Mouse (Mus musculus) limb, embryonic 11.5 days (tissue): ENCODE results near the gene 3110021N24Rik. TPM values are rescaled to one million over a fixed set of nuclear protein-coding genes. Genes with fewer than 3 reads are reported as not detected.
A peak's percentile ranks its signal among the peaks of the same experiment; 100 is the strongest.
"Not testable (repeated sequence)": the region's sequence is repeated elsewhere in the genome, so short reads cannot be mapped to it uniquely, and the experiment has no call there.

Experiments used
- ATAC-seq: fragments of 200-750 bp; cut with Nextera tagmentation; 2 replicates; pipeline ENCODE4 v1.8.0; 2017; ENCODE audit warnings: low read depth; ENCODE audit not compliant: insufficient number of reproducible peaks, low FRiP score, low TSS enrichment
- DNase-seq: peaks from one replicate; pipeline ENCODE4 v3.0.0-alpha.2; 2015; ENCODE audit warnings: low spot score
- H3K27ac ChIP-seq: fragments of 300-500 bp; sonication (generic); replicated peaks from 2 replicates; pipeline ENCODE4 v1.5.1; 2014; ENCODE audit warnings: low read depth, mild to moderate bottlenecking, low read length
- H3K27me3 ChIP-seq: fragments of 300-500 bp; sonication (generic); 2 replicates; pipeline ENCODE4 v1.6.1; 2014; ENCODE audit warnings: mild to moderate bottlenecking, low read length, mixed read lengths; ENCODE audit not compliant: control insufficient read depth, insufficient read depth
- H3K36me3 ChIP-seq: fragments of 300-500 bp; sonication (generic); 2 replicates; pipeline ENCODE4 v1.6.1; 2014; ENCODE audit warnings: mild to moderate bottlenecking, low read length, moderate library complexity, mixed read lengths; ENCODE audit not compliant: control insufficient read depth, insufficient read depth
- H3K4me1 ChIP-seq: fragments of 300-500 bp; sonication (generic); 2 replicates; pipeline ENCODE4 v1.6.1; 2014; ENCODE audit warnings: low read length, mixed read lengths; ENCODE audit not compliant: control insufficient read depth, insufficient read depth
- H3K4me2 ChIP-seq: fragments of 300-500 bp; sonication (generic); 2 replicates; pipeline ENCODE4 v1.6.1; 2014; ENCODE audit warnings: low read depth, mild to moderate bottlenecking, moderate library complexity; ENCODE audit not compliant: severe bottlenecking
- H3K4me3 ChIP-seq: fragments of 300-500 bp; sonication (generic); 2 replicates; pipeline ENCODE4 v1.5.1; 2014; ENCODE audit warnings: low read depth, low read length
- H3K9ac ChIP-seq: fragments of 300-500 bp; sonication (generic); 2 replicates; pipeline ENCODE4 v1.6.1; 2014; ENCODE audit warnings: mild to moderate bottlenecking, low read length
- H3K9me3 ChIP-seq: fragments of 300-500 bp; sonication (generic); 2 replicates; pipeline ENCODE4 v1.6.1; 2016; ENCODE audit warnings: low read length; ENCODE audit not compliant: control insufficient read depth
- WGBS: fragments of 180-500 bp; shearing (Covaris S2); extraction: QIAGEN DNeasy Blood & Tissue Kit; methylation state at CpG from one replicate; pipeline ENCODE4 v1.1.7; 2014; 5-methylcytosine and 5-hydroxymethylcytosine counted together
- polyA plus RNA-seq: library from polyadenylated mRNA; unstranded; fragments of >200 nt; fragmentation: Nextera tagmentation; extraction: Ambion mirVana; gene quantifications from 2 replicates; pipeline ENCODE4 v1.2.1, GENCODE M21; 2014

3110021N24Rik gene
- polyA plus RNA-seq: 1.2 and 1.8 TPM in 2 replicates

- no peak for DNase-seq
- H3K9ac ChIP-seq: no peak within 1 kb of the TSS
- H3K27me3 ChIP-seq: no peaks in the 10 kb centered on the region
- no peak within 1 kb of the TSS for H3K4me3 ChIP-seq
- no peak within 1 kb of the TSS for H3K27ac ChIP-seq
- H3K4me2 ChIP-seq: no peak within 1 kb of the TSS
- no peaks in the 10 kb centered on the region for H3K4me1 ChIP-seq
- no peaks in the 10 kb centered on the region for H3K36me3 ChIP-seq
- WGBS: 90% methylated on average over 5 of the region's 5 CpGs
- H3K9me3 ChIP-seq: no peaks in the 10 kb centered on the region
- no peak for ATAC-seq
These were observed at the start of gene 3110021N24Rik for GRCm38 (mm10) chr4:108719349-108719748. 3110021N24Rik (plus strand) TSS chr4:108719649.

- Histone ChIP-seq H3K36me3 (no peaks in the 10 kb centered on the region), H3K9ac (no peak overlapping the region), H3K4me2 (no peak overlapping the region), H3K27ac (no peak overlapping the region), H3K4me3 (no peak overlapping the region), H3K27me3 (no peaks in the 10 kb centered on the region), H3K9me3 (no peaks in the 10 kb centered on the region), H3K4me1 (no peaks in the 10 kb centered on the region)
- ATAC-seq (no peak), DNase-seq (no peak)
- 74% methylated on average over 3 of the region's 3 CpGs for WGBS
These were observed 33.3 kb upstream of the 3110021N24Rik start for GRCm38 (mm10) chr4:108686156-108686555.

DNA sequence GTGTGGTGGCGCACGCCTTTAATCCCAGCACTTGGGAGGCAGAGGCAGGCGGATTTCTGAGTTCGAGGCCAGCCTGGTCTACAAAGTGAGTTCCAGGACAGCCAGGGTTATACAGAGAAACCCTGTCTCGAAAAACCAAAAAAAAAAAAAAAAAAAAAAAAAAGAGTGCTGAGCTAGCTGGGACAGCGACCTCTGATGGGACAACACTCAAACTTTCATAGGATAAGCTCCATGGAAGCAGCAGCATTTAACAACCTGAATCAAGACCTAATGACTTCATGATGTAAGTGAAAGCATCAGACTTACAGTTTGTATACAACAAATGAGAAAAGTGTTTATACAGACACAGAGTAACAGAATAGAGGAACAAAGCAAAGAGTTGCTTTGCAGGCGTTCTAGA, 32.4 kb upstream of the 3110021N24Rik start:
- not testable (repeated sequence) for DNase-seq, H3K4me1 ChIP-seq, H3K4me3 ChIP-seq, H3K9ac ChIP-seq, H3K27ac ChIP-seq, H3K4me2 ChIP-seq, H3K36me3 ChIP-seq, H3K27me3 ChIP-seq, ATAC-seq, H3K9me3 ChIP-seq
- WGBS: 93% methylated on average over 6 of the region's 7 CpGs

- WGBS: 88% methylated on average over 3 of the region's 3 CpGs
- H3K4me3 ChIP-seq: no peak overlapping the region
- no peaks in the 10 kb centered on the region for H3K27me3 ChIP-seq
- H3K36me3 ChIP-seq: no peaks in the 10 kb centered on the region
- H3K9me3 ChIP-seq: no peaks in the 10 kb centered on the region
- no peak for ATAC-seq
- no peak overlapping the region for H3K4me2 ChIP-seq
- no peak overlapping the region for H3K9ac ChIP-seq
- no peak overlapping the region for H3K27ac ChIP-seq
- no peaks in the 10 kb centered on the region for H3K4me1 ChIP-seq
- DNase-seq: no peak
These were observed 29.0 kb upstream of the 3110021N24Rik start for GRCm38 (mm10) chr4:108690479-108690878.

DNA sequence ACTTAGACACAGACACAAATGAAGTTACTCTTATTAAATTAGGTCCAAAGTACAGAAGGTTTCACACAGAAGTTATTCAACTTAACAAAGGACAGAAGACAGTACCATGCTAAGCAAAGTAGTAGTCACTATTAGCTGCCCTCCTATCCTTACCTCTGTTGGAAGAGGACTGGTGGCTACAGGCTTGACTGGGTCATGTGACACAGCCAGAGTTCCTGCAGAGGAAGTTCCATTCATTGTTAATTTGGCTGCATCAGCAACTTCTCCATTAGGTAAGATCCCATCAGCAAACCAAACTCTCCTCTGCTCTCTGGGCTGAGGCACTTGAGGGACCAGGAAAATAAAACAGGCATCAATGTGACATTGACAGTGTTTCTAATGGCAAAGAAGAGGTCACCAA, 28.0 kb upstream of the 3110021N24Rik start:
- Histone ChIP-seq H3K4me2 (no peak overlapping the region), H3K4me1 (no peaks in the 10 kb centered on the region), H3K4me3 (no peak overlapping the region), H3K9me3 (no peaks in the 10 kb centered on the region), H3K36me3 (no peaks in the 10 kb centered on the region), H3K27me3 (no peaks in the 10 kb centered on the region), H3K27ac (no peak overlapping the region), H3K9ac (no peak overlapping the region)
- ATAC-seq: no peak
- DNase-seq: no peak

DNA sequence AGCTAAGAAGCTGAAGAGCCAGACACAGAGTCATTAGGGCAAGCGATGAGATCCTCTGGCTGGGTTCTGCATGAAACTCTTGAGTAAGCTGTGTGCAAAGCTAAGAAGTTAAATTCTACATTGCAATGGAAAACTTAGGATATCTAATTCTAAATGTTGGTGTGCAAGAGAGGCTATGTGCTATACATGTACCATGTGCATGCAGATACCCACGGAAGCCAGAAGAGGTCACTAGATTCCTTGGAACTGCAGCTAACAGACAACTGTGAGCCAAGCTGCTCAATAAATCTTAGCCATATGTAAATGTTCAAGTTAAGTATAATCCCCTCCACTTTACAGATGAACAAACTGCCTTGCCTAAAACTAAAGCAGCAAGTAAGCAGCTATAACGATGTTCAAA, 22.5 kb upstream of the 3110021N24Rik start:
- H3K27me3 ChIP-seq: no peaks in the 10 kb centered on the region
- no peaks in the 10 kb centered on the region for H3K36me3 ChIP-seq
- H3K4me1 ChIP-seq: no peaks in the 10 kb centered on the region
- 53% methylated on average over 3 of the region's 3 CpGs for WGBS
- no peak for ATAC-seq
- H3K9ac ChIP-seq: no peak overlapping the region
- no peak overlapping the region for H3K4me3 ChIP-seq
- DNase-seq: peak; percentile 27
- H3K9me3 ChIP-seq: no peaks in the 10 kb centered on the region
- H3K27ac ChIP-seq: no peak overlapping the region
- H3K4me2 ChIP-seq: no peak overlapping the region

DNA sequence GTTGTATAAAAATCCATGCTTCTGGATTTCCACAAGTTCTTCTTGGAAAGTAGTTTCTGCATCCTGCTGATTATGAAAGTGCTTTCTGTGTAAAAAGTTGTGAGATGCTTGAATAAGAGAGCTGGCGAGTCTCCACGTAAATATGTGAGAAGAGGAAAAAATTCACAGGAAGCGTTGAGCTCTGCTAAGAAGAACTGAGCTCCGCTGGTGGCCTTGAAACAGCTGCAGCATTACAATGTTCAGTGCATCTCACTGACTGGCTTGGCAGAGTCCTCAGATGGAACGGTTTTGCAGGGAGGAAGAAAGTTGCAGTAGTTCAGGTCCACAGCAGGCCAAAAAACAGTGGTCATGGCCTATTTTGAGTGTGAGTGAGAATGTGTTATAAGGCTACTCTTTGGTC, 11.2 kb upstream of the 3110021N24Rik start:
- Histone ChIP-seq H3K27me3 (no peaks in the 10 kb centered on the region), H3K4me2 (no peak overlapping the region), H3K4me3 (no peak overlapping the region), H3K9ac (no peak overlapping the region), H3K4me1 (no peaks in the 10 kb centered on the region), H3K36me3 (no peaks in the 10 kb centered on the region), H3K9me3 (no peaks in the 10 kb centered on the region), H3K27ac (no peak overlapping the region)
- 88% methylated on average over 5 of the region's 5 CpGs for WGBS
- ATAC-seq: no peak
- no peak for DNase-seq

- no peak overlapping the region for H3K4me2 ChIP-seq
- H3K9ac ChIP-seq: no peak overlapping the region
- no peaks in the 10 kb centered on the region for H3K27me3 ChIP-seq
- H3K27ac ChIP-seq: no peak overlapping the region
- 87% methylated on average over 3 of the region's 3 CpGs for WGBS
- no peak overlapping the region for H3K4me3 ChIP-seq
- DNase-seq (no peak), ATAC-seq (no peak)
- H3K4me1 ChIP-seq: no peaks in the 10 kb centered on the region
- no peaks in the 10 kb centered on the region for H3K9me3 ChIP-seq
- H3K36me3 ChIP-seq: no peaks in the 10 kb centered on the region
These were observed 1.9 kb downstream of the 3110021N24Rik start for GRCm38 (mm10) chr4:108721245-108721784.

- no peak overlapping the region for H3K4me2 ChIP-seq
- H3K4me1 ChIP-seq: no peaks in the 10 kb centered on the region
- no peak for ATAC-seq
- no peak for DNase-seq
- no peak overlapping the region for H3K9ac ChIP-seq
- no peaks in the 10 kb centered on the region for H3K9me3 ChIP-seq
- no peak overlapping the region for H3K27ac ChIP-seq
- H3K36me3 ChIP-seq: no peaks in the 10 kb centered on the region
- H3K4me3 ChIP-seq: no peak overlapping the region
- 93% methylated on average over 2 of the region's 2 CpGs for WGBS
- no peaks in the 10 kb centered on the region for H3K27me3 ChIP-seq
These were observed 4.7 kb downstream of the 3110021N24Rik start for GRCm38 (mm10) chr4:108724102-108724501.
